Mouse (Mus musculus) megakaryocyte-erythroid progenitor cell, adult 5-6 weeks (primary cell): ENCODE results near the gene Igf2bp1. TPM values are rescaled to one million over a fixed set of nuclear protein-coding genes. Genes with fewer than 3 reads are reported as not detected.

Source experiments
- ATAC-seq: replicated peaks from 2 replicates; pipeline ENCODE4 v1.8.0; 2016; ENCODE audit warnings: mild to moderate bottlenecking, inconsistent platforms; ENCODE audit not compliant: severe bottlenecking, poor library complexity, low FRiP score, low TSS enrichment
- total RNA-seq, 2 experiments: library from RNA; stranded (forward) in 1 of 2; stranded (reverse) in 1 of 2; fragments of 200-1000, 215-1000 nt in 1 of 2; fragments of >200 nt in 1 of 2; fragmentation: Nextera tagmentation in 1 of 2; gene quantifications; 2 replicates each; pipeline ENCODE4 v1.2.3; 2014 to 2017

Gene Igf2bp1
- total RNA-seq, 2 experiments from 2014 or later, result 0.02 TPM; not detected in 1

DNA sequence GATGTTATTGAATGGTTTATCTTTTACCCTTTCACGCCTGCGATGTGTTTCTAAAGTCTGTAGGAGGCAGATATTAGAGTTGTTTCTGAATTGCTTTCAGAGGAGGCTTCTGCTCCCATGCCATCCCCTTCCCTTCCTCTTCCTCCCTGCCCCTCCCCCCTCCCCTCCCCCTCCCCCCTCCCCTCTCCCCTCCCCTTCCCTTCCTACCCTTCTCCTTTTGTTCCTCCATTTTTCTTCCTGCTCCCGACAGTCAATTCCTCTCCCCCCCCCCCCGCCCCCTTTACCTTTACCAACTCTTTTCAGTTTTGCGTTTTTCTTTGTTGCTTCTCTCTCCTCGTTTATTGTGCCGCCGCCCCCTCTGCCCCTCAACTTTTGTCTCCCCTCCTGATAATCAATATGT is 6.2 kb upstream of the Igf2bp1 start:
- ATAC-seq, result no peak

DNA sequence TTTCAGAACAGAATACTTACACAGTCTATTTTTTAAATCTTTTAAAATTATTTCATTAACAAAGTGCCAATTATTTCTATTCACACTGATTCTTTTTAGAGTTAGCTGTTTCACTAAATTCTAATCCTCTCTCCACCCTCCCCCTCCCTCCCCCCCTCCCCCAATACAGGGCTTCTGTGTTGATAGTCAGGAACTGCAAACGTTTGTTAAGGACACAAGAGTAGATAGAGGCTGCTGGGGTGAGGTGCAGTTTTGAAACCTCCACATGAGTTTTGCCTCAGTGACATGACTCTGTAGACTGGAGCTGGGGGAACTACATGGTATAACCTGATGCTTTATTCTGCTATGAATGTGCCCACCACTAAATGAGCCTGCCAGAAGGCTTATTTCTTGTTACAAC is 3.1 kb upstream of the Igf2bp1 start:
- no peak for ATAC-seq

DNA sequence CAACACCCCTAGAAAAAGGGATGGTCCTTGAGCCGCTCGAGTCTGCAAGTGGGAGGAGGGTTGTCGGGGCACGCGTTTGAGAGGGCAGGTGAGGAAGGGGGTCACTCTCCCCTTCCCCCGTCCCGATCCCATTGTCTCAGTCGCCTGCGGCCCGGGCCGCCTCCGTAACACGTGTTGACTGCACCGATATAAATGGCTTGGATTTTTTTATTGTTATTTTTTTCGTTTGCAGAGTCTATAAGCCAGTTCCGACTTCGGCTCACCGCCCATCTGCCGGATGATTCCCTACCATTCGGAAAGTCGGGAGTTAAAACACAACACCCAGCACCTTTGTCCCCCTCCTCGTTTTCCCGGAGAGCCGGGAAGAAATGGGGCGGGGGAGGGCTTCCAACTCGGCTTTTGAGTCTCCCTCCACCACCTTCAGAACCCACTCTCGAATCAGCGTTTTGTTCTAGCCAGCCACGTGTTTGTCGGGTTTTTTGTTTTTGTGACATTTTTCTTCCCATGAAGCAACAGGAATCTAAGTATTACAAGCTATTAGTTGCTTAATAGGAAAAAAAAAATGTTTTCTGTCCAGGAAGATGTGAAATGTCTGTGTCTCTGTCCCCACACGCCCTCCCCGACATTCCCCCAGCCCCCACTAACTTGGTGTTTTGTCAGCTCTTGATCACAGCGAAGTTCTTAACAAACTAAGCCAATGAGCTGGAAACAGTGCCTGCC is 1.9 kb upstream of the Igf2bp1 start:
- ATAC-seq, result no peak

DNA sequence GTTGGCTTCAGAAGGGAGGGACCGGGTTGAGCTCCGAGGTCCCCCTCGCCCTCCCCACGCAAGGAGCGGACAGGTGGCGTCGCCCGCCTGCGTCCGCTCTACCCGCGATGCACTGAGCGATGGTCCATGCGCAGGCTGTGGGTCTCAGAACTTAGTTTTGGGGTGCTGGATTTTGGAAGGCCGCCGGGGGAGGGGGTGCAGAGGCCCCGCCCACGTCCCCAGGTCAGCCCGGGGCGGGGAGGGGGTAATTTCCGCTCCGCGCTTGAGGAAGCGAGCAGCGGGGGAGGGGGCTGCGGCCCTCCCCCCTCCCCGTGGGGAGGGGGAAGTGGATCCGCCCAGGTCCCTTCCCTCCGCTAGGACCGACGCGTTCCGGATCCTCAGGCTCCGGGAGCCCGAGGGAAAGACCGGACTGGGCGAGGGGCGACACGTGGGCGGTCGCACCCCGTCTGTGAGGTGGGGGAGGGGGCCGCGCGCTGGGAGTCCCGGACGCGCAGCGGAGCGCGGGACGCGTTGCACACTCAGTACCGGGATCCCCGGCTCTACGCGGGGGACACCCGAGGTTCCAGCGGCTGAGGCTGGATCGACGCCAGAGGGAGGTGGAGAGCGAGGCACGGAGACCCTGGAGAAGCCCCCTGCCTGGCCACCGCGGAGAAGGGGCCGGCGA is 1.2 kb upstream of the Igf2bp1 start:
- no peak for ATAC-seq

DNA sequence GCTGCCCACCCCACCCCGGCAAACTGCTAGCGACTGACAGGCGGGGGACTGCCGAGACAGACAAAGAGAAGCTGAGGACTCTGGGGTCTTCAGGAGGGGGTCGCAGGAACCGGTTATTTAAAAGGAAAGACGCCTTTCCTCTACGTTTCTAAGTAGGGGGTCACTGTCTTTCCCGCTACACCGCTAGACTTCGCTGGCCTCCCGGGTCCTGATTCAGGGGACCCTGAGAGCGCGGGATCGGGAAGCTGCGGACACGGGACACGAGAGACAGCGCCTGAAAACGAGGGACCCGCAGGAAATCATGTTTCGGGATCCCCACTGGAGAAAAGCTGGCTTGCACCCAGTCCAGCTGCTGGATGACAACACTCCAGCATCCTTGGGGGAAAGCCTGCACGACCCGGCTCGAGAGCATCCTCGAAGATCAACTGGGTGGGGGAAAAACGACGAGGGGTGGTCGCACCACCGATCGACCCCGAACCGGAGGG is 669 bp upstream of the Igf2bp1 start:
- ATAC-seq, result no peak

DNA sequence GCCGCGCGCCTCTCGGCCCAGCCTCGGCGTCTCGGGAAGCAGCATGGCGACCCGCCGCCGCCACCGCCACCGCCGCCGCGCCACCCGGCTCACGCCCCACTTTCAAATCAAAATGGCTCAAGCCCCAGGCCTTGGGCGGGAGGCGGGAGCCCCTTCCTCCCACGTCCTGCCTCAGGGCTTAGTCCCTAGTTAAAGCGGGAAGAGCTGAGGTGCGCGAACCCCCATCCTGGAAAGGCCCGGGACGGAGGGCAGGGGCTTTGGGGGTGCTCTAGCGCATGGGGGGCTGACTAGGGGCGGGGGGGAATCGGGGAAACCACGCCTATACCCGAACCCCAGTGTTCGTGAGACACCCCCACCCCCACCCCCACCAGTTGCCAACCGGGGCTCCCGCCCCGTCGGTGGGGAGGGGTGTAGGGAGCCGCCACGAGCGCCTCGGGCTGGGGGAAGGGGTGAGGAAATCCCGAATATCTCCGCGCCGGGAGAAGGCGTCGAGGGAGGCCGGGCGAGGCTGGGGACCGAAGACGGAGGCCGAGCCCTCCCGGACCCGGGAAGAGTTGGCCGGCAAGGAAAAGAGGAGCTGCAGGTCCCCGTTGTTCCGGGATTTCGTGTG is 842 bp downstream of the Igf2bp1 start:
- ATAC-seq, result no peak

DNA sequence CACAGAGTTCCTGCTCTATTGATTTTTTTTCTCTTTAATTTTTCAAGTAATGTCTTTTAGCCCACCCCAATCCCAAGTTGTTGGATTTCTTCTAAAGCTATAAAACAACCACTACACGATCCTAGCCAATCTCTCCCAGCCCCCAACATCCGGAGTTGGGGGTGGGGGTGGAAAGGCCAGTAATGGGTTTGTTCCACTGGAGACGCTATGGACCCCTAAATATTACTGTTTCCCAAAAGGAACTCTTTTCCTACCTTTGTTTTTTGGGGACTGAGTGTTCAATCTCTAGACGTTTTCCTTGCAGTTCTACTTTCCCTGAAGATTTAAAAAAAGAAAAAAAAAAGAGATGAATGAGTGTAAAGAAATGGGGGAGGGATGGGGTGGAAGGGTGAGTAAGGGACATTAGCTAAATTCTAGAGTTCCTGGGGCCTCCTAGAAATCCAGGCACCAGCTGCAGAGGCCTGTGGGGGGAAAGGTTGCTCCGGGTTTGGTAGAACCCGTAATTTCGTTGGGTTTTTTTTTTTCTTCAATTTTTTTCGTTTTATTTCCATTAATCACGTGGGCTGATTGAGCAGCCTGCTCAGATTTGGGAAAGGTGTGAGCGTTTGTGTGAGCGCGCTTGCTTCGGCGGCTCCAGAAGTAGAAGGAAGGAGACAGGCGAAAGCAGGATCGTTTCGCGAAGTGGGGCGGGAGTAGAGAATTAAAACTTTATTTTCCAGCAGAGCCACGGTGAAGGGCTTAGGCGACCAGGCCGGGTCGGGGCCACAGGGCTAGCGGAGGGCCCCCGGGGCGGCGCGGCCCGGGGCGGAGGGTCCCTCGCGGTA is 1.6 kb downstream of the Igf2bp1 start:
- ATAC-seq, result no peak

DNA sequence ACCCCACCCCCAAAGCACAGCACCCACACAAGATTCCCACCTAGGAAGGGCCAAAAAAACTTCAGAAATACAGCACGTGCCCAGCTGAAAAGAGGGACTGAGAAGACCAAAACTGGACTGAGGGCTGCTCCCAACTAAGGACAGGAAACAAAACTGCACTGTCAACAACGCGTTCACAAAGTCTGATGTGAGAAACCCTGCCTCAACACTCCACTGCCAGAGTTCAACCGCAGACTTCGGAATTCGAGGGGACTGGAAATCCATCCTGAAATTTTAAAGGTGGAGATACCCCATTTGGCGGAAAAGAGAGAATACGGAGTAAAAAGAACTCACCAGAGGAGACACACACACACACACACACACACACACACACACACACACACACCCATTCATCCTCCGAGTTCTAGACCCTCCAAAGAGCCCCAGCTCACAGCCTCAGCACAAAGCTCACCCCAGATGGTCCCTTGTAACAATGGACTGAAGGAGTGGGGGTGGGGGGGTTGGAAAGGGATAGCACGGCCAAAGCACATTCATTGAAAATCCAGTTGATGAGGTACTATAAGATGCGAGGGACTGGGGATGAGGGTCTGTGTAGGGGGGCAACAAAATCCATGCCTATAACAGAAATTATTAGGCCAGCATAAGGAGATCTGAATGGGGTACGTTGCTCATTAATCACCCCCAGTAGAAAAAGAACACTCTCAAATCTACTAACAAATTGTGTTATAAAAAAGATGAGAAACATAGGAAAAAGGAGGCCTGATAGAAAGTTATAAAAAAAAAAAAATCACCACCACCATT is 2.4 kb downstream of the Igf2bp1 start:
- no peak for ATAC-seq

DNA sequence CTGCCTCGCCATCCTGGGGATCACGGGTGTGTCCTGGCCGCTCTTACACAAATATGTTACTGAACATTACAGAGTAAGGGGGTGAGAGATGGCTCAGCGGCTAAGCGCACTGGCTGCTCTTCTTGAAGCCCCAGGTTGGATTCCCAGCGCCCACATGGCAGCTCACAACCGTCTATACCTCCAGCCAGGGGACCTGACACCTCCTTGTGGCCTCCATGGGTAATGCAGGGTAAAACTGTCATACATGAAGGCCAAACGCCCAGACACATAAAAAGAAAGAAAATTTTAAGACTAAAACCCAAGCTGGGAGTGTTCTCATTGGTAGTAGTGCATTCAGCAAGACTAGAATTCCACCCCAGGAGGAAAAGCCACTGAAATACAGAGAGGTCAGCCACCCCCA is 11.6 kb downstream of the Igf2bp1 start:
- ATAC-seq, result no peak

DNA sequence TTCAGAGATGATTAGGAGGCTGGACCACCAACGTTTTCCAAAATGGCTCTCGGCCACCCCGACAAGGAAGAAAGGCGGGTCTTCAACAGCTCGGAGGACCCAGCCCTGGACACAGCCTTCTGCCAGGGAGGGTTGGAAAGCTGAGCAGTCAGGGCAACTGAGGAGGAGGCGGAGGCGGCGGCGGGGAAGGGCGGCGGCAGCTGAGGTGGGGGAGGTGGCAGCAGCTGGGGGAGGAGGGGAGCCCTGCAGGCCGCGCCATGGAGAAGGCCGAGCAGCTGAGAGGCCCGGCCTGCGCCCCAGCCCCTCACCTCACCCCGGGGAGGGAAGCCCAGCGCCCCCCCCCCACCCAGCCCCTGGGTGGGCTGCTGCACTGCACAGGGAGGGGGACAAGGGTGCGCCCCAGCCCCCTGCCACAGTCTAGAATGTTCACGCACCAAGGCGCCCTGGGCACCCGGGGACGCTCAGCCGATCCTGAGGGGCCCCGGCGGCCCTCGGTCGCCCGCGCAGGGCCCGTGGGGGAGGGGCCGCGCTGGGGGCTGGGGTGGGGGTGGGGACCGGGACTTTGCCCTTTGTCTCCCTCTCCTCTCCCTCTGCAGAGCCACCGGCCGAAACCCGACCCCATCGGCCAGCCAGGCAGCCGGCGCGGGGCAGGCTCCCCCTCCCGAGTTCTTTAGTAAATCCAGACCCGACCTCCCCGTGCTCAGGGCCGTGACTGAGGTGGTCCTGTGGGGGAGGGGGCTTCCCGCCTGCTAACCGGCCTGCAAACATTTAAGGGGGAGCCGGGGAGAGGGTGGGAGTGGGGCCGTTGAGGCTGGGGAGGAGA is 14.6 kb downstream of the Igf2bp1 start:
- no peak for ATAC-seq

DNA sequence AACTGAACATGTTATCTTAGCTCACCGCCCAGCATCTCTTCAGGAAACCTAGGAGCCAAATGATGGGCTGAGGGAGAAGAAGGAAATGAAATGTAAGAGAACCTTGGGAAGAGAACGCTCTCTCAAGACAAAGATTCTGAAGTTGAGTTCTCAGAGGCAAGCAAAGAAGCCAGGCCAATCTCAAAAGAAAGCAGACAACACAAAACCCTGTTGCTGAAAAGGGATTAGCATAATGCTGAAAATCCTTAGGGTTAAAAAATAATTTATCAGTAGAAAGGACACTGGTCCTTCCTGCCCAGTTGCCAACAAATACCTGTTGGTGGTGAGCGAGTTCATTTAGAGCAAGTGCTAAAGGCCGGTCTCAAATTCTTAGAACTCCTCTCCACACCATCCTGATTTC is 15.3 kb downstream of the Igf2bp1 start:
- no peak for ATAC-seq

DNA sequence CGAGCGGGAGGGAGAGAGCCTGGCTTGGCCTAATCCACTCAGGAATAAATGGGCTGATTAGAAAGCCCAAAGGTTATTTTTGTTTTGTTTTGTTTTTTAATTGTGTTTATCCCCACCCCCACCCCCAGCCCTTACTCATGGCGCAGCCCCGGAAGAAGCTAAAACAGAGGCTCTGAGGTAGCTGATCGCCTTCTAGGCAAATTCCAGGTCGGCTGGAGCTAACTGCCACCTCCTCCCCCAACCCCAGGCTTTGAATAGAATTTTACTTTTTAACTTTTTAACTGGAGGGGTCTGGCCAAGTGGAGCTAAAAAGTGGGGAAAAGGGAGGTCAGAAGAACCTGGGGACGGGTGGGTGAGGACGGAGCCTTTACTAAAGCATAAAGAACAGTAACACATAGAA is 15.9 kb downstream of the Igf2bp1 start:
- no peak for ATAC-seq

DNA sequence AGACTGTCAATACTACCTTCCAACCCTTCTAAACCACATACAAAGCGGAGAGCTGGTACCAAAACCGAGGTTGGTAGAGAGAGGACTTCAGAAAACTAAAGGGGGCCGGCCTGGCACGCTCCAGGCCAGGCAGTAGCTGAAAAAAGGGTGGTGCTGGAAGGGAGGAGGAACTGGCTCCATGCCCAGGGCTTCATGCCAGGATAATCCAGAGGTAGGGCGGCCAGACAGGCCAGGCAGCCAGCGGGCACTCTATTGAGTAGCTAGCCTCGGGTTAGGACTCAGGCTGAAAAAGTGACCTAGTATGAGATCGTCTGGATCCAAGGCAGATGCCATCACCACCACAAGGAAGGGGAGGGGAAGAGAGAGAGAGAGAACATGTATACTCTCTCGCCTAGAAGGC is 17.2 kb downstream of the Igf2bp1 start:
- ATAC-seq, result peak; percentile 75

DNA sequence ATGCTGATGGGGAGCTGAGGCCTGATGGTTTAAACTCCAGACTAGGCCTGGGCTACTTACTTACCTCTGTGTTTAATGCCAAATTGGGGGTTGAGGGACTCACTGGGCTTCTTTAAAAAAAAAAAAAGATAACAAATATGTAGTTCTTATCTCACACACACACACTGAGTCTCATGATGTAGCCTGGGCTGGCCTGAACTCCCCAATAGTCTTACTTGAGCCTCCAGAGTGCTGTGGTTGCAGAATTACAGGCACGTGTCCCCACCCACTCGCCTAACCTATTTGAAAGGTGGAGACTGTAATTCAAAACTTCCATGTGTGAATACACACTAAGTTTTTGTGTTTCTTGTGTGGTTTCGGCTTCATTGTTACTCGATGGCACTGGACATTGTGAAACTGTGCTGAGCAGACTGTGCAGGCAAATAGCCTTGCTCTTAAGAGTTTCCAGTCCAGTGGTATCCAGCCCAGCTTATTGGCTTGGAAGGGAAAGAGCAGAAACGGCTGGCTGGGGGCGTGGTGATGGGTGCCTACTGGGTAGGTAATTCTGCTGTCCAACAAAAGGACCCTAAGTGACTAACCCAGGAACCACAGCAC is 17.8 kb downstream of the Igf2bp1 start:
- peak; percentile 66 for ATAC-seq

DNA sequence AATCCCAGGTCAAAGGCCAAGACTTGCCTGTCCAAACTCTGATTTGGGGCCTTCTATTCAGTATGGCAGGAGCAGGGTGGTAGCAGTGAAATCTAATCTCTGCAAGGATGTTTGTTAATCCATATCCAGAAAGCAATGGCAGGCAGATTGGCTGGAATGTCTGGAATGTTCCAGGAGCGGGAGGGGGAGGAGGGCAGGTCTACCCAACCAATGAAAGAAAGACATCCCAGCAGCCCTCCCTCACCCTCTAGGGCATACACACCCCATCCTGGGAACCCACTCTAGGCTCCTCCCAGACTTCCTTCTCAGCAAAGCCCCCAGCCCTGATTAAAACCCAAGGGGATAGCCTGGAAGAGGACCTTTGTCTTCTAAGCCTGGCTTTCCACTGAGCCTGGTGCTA is 23.3 kb downstream of the Igf2bp1 start:
- no peak for ATAC-seq

DNA sequence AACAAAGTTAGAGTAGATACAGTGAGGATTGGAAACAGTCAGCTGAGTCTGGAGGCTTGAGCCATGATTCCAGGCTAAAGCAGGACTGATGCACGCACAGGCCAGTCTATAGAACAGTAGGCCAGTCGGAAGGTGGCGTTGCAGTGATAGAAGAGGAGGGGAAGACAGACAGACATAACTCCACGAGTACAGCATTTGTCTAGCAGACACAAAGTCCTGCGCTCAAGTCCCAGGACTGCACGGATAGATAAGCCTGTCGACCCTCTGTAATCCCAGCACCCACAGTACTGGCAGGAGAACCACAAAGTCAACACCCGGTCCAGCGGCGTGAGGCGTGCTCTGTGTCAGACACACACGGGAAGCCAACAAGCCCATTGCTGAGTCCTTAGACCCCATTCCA is 23.9 kb downstream of the Igf2bp1 start:
- ATAC-seq, result no peak

DNA sequence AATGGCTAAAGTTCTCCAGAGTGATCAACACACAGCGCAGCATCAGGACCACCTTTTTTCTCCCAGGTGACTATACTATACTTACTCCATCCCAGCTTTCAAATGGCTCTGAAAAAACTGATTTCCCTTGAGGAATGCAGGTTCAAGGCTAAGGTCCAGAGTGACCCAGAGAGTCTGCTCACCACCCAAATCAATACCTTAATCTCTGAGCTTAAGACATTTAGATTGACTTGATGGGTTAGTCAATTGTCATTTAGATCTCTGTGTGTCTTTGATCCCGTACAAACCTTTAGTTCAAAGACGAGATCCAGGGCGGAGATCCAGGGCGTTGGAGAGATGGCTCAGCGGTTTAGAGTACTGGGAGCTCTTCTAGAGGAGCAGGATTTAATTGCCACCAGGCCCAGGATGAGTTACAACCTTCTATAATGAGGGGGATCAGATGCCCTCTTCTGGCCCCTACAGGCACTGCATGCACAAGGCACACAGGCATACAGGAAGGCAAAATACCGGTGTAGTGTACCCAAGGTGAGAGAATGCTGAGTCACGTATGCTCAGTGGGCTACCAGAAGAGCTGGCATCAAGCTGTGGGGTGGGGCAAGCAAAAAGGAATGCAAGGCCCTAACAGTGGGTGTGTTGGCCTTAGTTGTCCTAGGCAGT is 24.9 kb downstream of the Igf2bp1 start:
- peak; percentile 81 for ATAC-seq

DNA sequence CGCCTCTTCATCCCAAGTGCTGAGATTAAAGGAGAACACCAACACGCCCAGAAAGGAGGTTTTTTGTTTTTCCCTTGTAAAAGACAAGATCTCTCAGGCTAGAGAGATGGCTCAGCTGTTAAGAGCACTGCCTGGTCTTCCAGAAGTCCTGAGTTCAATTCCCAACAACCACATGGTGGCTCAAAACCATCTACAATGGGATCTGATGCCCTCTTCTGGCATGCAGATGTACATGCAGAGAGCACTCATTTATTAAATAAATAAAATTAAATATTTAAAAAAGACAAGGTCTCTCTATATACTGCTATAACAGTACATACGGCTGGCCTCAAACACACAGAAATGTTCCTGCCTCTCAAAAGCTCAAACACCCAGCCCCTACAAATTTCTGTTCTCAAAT is 27.3 kb downstream of the Igf2bp1 start:
- ATAC-seq, result no peak
